Mouse (Mus musculus): ENCODE measurements at regions not wholly inside any gene's neighbourhood (a gene's known extent, or its start where the extent isn't known, plus 50 kb on each side); places are given as distances from the start of the nearest gene placed in this dataset.

DNA sequence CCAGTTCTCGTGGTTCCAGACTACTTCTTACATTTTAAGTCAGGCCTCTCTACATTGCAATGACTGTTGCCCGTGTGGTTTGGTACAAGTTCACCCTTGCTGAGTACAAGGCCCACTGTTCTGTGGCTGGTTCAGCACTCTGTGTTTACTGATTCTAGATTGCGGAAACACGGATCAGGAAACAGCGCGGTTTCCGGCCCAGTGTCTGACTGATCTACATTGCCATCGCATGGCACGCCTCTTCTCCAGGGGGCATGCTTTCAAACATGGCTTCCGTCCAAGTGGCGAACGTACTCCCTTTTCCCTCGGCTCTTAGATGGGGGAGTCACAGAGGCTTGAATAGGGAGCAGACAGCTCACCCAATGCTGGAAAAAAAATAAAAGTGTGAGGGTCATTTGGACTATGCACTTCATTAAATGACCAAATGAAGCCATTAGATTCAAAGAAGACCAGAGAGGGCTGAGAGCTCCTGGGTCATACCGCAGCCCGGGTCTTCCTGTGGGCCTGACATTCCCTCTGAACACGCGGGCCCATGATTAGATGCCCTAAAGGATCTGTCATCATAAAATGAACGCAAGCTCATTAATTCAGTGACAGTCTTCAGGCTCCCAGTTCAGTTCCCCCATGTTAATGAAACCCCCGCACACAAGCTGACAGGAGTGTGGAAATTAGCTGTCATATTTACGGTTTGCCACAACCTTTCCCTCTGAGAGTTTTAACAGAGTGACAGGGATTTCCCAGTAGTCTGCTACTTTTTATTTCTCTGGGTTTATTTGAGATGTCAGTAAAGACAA, 250.9 kb downstream of the Gm19410 start:
- DNase-seq = no peak
- no peak overlapping the region for H3K27ac ChIP-seq (ENCODE audit: insufficient read depth, low read length)
- 88% methylated on average over 20 of the region's 20 CpGs for WGBS

DNA sequence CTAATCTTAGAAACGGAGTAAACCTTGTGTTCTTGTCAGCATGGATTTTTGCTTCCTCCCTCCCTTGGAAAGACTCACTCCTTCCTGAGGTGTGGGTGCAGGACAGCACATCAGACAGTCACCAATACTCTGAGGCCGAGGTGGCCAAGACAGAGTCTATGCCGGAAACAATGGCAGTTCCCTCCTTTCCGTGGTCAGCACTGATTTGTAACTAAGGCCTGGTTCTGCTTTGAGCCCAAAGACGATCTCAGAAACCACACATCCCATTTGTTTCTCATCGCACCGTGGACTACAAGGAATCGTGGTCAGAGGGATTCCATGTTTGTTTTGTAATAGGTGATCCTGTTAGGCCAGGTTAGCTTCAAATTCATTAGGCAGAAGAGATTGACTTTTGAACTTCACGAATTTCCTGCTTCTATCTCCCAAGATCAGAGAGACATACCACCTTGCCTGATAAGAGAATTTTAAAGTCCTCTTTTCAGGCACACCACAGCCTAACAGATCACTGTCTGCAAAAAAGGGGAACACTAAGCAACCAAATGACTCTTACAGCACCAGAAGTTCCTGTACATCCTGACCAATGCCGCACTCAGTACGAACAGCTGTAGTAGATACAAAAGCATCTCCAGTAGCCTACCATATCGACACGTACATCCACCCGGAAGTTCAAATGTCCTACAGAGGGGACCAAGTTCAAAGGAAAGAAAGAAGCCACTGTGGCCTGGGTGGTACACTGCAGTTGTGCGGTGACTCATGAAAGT, 253.6 kb downstream of the Gm19410 start:
- Histone ChIP-seq H3K4me3 (replicated peaks; ENCODE audit: insufficient read depth, low read depth, low read length) (no peak overlapping the region), H3K4me1 (ENCODE audit: control insufficient read depth, insufficient read depth, low read length) (no peaks in the 10 kb centered on the region; the same call in 1 of the 2 replicates), H3K27me3 (ENCODE audit: control insufficient read depth, insufficient read depth, low read length) (no peaks in the 10 kb centered on the region), H3K27ac (ENCODE audit: insufficient read depth, low read length) (no peak overlapping the region)
- 88% methylated on average over 15 of the region's 15 CpGs for WGBS
- DNase-seq = no peak
- TF ChIP-seq POLR2A (IDR thresholded peaks at IDR 0.05; ENCODE audit: borderline replicate concordance, insufficient read depth, low read length) = no peak
- TF ChIP-seq CTCF (IDR thresholded peaks at IDR 0.05; ENCODE audit: borderline replicate concordance, insufficient read depth, low read depth, low read length) = no peak

More for the DNA sequence above, 250.9 kb downstream of the Gm19410 start:
- Histone ChIP-seq H3K27me3 (ENCODE audit: control insufficient read depth, insufficient read depth, low read length) (no peaks in the 10 kb centered on the region), H3K4me3 (replicated peaks; ENCODE audit: insufficient read depth, low read depth, low read length) (no peak overlapping the region), H3K4me1 (ENCODE audit: control insufficient read depth, insufficient read depth, low read length) (no peaks in the 10 kb centered on the region; the same call in 1 of the 2 replicates)
- TF ChIP-seq POLR2A (IDR thresholded peaks at IDR 0.05; ENCODE audit: borderline replicate concordance, insufficient read depth, low read length) = no peak
- no peak for TF ChIP-seq CTCF (IDR thresholded peaks at IDR 0.05; ENCODE audit: borderline replicate concordance, insufficient read depth, low read depth, low read length)

DNA sequence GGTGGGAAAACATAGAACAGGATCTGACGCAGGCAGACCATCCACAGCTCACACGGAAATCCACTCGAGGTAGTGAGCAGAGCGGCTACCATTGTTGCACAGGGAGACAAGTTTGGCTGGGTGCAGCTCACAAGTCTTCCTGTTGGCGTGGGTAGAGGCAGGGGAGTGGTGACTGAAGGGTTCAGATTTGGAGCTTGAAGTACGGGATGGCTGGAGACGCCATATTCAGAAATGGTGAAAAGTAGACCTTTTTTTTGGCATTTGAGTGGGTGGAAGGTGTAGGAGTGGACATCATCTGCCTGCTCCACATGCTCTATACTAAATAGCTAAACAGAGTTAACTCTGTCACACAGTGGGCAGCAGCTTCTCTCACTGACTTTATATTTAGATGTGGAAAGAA, 254.3 kb downstream of the Gm19410 start:
- TF ChIP-seq CTCF (IDR thresholded peaks at IDR 0.05; ENCODE audit: borderline replicate concordance, insufficient read depth, low read depth, low read length) = no peak
- no peak for TF ChIP-seq POLR2A (IDR thresholded peaks at IDR 0.05; ENCODE audit: borderline replicate concordance, insufficient read depth, low read length)
- Histone ChIP-seq H3K4me3 (replicated peaks; ENCODE audit: insufficient read depth, low read depth, low read length) (no peak overlapping the region), H3K27ac (ENCODE audit: insufficient read depth, low read length) (no peak overlapping the region), H3K4me1 (ENCODE audit: control insufficient read depth, insufficient read depth, low read length) (no peaks in the 10 kb centered on the region; the same call in 1 of the 2 replicates), H3K27me3 (ENCODE audit: control insufficient read depth, insufficient read depth, low read length) (no peaks in the 10 kb centered on the region)
- WGBS = 95% methylated on average over 7 of the region's 7 CpGs
- DNase-seq = no peak

DNA sequence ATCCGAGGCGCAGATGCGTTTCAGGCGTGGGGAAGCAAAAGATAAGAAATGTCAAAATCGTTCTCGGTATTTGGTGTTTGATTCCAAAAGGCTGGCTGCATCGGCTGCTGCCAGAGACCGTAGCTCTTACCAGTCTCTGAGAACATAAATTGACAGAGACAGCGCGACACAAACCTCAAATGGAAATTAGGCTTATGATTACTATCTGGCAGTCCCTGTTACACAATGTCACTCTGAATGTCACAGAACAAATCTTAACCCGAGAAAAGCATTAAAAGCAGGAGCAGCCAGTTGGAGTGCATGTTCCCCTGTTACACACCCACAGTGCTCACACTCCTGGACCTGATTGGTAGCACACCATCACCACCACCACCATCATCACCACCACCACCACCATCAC, 262.0 kb downstream of the Gm19410 start:
- Histone ChIP-seq H3K27ac (ENCODE audit: insufficient read depth, low read length) (no peak overlapping the region), H3K4me1 (ENCODE audit: control insufficient read depth, insufficient read depth, low read length) (no peaks in the 10 kb centered on the region), H3K27me3 (ENCODE audit: control insufficient read depth, insufficient read depth, low read length) (no peaks in the 10 kb centered on the region), H3K4me3 (replicated peaks; ENCODE audit: insufficient read depth, low read depth, low read length) (no peak overlapping the region)
- WGBS = 93% methylated on average over 11 of the region's 11 CpGs
- DNase-seq = no peak
- TF ChIP-seq CTCF (IDR thresholded peaks at IDR 0.05; ENCODE audit: borderline replicate concordance, insufficient read depth, low read depth, low read length) (no peak), POLR2A (IDR thresholded peaks at IDR 0.05; ENCODE audit: borderline replicate concordance, insufficient read depth, low read length) (no peak)

DNA sequence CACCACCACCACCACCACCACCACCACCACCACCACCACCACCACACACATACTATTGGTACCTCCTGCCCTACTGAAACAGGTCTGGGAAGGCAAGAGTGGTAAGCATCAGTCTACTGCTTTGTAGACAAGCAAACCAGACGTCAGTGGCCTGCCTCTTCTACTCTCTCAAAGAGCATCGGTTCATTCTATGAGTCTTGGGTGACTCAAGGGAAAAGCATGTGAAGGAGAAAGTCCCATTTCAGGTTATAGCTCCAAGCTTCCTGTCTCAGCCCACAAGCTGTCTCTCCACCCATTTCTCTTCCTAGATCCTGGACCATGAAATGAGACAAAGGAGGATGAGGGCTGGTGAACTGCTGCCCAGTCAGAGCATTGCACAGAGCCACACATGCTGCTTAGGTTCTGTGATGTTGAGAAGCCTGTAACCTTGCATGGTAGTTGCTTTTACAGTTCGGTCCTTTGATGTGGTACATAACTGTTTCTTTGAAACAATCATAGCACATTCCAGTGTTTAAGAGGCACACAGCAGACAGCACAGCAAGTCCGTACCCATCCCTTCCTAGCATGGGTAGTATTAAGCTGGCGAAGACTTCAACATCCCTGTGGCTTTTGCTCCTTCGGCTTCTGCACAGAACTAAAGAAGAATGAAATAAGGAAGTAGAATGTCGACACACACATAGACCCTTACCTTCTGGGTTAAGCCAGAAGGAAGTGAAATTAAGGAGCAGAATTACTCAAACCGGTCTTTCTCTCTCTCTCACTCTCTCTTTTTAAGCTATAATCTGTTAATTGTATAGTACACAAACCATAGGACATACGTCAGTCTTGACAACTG, 262.7 kb downstream of the Gm19410 start:
- 95% methylated on average over 9 of the region's 9 CpGs for WGBS
- TF ChIP-seq CTCF (IDR thresholded peaks at IDR 0.05; ENCODE audit: borderline replicate concordance, insufficient read depth, low read depth, low read length) (no peak), POLR2A (IDR thresholded peaks at IDR 0.05; ENCODE audit: borderline replicate concordance, insufficient read depth, low read length) (no peak)
- Histone ChIP-seq H3K4me1 (ENCODE audit: control insufficient read depth, insufficient read depth, low read length) (no peaks in the 10 kb centered on the region), H3K27ac (ENCODE audit: insufficient read depth, low read length) (no peak overlapping the region), H3K4me3 (replicated peaks; ENCODE audit: insufficient read depth, low read depth, low read length) (no peak overlapping the region), H3K27me3 (ENCODE audit: control insufficient read depth, insufficient read depth, low read length) (no peaks in the 10 kb centered on the region)
- DNase-seq = no peak

DNA sequence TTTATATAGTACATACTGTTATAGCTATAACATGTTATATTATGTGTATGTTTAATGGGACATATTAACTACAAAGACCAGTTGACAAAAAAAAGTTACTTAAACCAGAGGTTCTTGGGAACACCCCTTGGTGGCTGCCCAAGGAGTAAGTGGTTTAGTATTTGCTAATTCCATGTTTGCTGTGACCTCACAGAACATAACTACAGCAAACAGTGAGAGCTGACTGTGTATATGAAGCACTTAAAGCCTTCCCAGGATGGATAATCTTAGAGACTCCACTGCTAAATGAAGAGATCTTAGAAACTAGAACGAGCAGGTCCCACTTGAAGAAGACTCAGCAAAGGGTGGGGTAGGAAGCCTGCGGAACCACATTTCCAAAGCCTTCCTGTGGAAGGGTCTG, 263.9 kb downstream of the Gm19410 start:
- H3K4me3 ChIP-seq (replicated peaks; ENCODE audit: insufficient read depth, low read depth, low read length) = no peak overlapping the region
- TF ChIP-seq CTCF (IDR thresholded peaks at IDR 0.05; ENCODE audit: borderline replicate concordance, insufficient read depth, low read depth, low read length) (no peak), POLR2A (IDR thresholded peaks at IDR 0.05; ENCODE audit: borderline replicate concordance, insufficient read depth, low read length) (no peak)
- no peaks in the 10 kb centered on the region for H3K4me1 ChIP-seq (ENCODE audit: control insufficient read depth, insufficient read depth, low read length)
- WGBS = 98% methylated on average over 2 of the region's 2 CpGs
- no peak overlapping the region for H3K27ac ChIP-seq (ENCODE audit: insufficient read depth, low read length)
- no peaks in the 10 kb centered on the region for H3K27me3 ChIP-seq (ENCODE audit: control insufficient read depth, insufficient read depth, low read length)
- DNase-seq = no peak

DNA sequence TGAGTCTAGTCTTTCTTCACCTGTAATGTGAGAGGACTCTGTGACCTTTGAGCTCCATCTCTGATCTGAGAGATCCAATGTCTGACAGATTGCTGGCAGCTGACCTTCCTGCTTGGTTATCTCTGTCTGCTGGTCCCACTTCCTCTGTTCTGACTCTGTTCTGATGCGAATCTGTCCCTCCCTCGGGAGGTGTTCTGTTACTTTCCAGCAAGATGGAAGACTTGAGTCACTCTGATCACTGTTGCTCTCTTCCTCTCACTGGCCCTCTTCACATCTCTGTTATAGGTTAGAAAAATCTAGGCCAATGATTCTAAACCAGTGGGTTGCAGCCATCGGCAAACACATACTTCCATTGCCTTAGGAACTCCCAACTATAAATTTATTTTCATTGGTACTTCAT, 264.6 kb downstream of the Gm19410 start:
- no peak overlapping the region for H3K4me3 ChIP-seq (replicated peaks; ENCODE audit: insufficient read depth, low read depth, low read length)
- no peaks in the 10 kb centered on the region for H3K4me1 ChIP-seq (ENCODE audit: control insufficient read depth, insufficient read depth, low read length)
- DNase-seq = no peak
- TF ChIP-seq POLR2A (IDR thresholded peaks at IDR 0.05; ENCODE audit: borderline replicate concordance, insufficient read depth, low read length) (no peak), CTCF (IDR thresholded peaks at IDR 0.05; ENCODE audit: borderline replicate concordance, insufficient read depth, low read depth, low read length) (no peak)
- no peaks in the 10 kb centered on the region for H3K27me3 ChIP-seq (ENCODE audit: control insufficient read depth, insufficient read depth, low read length)
- H3K27ac ChIP-seq (ENCODE audit: insufficient read depth, low read length) = no peak overlapping the region
- WGBS = 91% methylated on average over 3 of the region's 3 CpGs
